Mouse (Mus musculus): ENCODE data around the gene Wsb1. TPM values are rescaled to one million over a fixed set of nuclear protein-coding genes. Genes with fewer than 3 reads are reported as not detected.
"Not testable (repeated sequence)": the region's sequence is repeated elsewhere in the genome, so short reads cannot be mapped to it uniquely, and the experiment has no call there.

The Wsb1 gene
- polyA plus RNA-seq (2015; fragmentation: Nextera tagmentation; extraction: Ambion mirVana): 38.0 and 44.7 TPM in 2 replicates

DNA sequence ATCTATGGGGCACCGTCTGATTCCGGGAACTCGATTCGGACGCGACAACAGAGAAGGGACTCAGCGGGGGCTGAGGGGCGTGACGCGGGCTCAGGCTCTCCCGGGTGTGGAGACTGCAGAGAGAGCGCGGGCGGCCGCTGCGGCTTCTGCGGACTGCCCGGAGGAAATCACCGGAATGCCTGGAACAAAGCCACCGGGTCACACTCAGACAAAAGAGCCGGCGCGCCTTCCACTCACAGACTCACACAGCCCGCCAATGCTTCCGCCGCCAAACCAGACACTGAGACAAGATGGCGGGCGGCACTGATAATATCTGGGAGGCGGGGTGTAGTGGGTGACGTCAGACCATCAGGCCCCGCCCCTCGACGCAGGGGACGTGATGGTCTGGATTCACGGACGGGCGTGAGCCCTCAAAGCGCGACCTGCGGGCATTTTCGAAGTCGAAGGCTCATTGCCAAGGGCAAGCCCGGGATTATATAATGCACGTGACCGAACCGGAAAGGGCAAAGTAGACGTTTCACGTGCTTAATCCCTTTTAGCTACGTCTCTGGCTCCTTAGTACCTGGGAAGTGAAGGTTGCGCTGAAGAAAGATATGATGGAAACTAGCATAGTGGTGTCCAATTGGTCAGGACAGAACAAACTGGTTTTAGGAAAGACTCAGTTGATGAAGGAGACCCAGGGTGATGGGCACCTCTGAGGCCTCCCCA lies at the start of gene Wsb1:
TSS of gene Wsb1 (minus strand) at position 281 of the 708 bp plus-strand sequence.
- Histone ChIP-seq H3K27ac (peak within 1 kb of the TSS; percentile 90), H3K27me3 (no peaks in the 10 kb centered on the region), H3K9me3 (replicated peaks) (no peaks in the 10 kb centered on the region), H3K4me1 (replicated peaks) (peaks cover 44% of the 10 kb centered on the region), H3K9ac (peak within 1 kb of the TSS; percentile 96), H3K4me3 (replicated peaks) (peak within 1 kb of the TSS; percentile 94), H3K4me2 (peak within 1 kb of the TSS; percentile 89), H3K36me3 (peaks cover 18% of the 10 kb centered on the region)
- 2% methylated on average over 50 of the region's 50 CpGs for WGBS (ENCODE audit: insufficient replicate concordance)
- DNase-seq (peak; percentile 86), ATAC-seq (ENCODE audit: low read depth) (peak; percentile 84)

DNA sequence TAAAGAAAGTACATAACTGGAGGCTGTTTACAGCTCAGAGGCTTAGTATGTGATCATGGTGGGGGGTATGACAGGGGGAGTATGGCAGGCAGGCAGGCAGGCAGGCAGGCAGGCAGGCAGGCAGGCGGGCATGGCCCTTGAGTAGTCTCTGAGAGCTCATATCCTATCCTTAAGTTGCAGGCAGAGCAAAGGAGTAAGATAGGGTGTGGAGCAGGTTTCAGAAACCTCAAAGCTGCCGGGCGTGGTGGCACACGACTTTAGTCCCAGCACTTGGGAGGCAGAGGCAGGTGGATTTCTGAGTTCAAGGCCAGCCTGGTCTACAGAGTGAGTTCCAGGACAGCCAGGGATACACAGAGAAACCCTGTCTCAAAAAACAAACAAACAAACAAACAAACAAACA lies 49.8 kb upstream of the Wsb1 start:
- not testable (repeated sequence) for H3K36me3 ChIP-seq; ATAC-seq (ENCODE audit: low read depth); DNase-seq; H3K9me3 ChIP-seq (replicated peaks); H3K4me2 ChIP-seq; H3K27me3 ChIP-seq; H3K27ac ChIP-seq; H3K9ac ChIP-seq; H3K4me3 ChIP-seq (replicated peaks)
- peaks cover 23% of the 10 kb centered on the region for H3K4me1 ChIP-seq (replicated peaks)
- WGBS (ENCODE audit: insufficient replicate concordance): 30% methylated on average over 4 of the region's 4 CpGs

DNA sequence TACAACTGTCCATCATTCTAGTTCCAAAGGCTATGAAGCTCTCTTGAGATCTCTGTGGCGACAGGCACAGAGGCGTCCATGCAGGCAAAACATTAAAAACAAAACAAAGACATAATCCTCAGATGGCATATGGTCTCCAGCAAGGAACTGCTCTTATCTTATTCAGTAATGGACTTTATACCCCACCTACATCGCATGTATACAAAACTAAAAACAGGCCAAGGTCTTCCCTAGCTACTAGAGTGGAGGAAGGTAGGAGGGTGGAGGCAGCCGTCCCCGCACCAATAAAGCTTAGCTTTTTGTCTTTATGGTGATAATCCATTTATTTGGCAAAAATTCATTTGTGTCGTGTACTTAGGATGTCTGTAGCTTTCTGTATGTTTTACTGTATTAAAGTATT lies 48.6 kb upstream of the Wsb1 start:
- whole genome bisulfite sequencing (ENCODE audit: insufficient replicate concordance): 72% methylated on average over 6 of the region's 6 CpGs
- ATAC-seq (ENCODE audit: low read depth): no peak

DNA sequence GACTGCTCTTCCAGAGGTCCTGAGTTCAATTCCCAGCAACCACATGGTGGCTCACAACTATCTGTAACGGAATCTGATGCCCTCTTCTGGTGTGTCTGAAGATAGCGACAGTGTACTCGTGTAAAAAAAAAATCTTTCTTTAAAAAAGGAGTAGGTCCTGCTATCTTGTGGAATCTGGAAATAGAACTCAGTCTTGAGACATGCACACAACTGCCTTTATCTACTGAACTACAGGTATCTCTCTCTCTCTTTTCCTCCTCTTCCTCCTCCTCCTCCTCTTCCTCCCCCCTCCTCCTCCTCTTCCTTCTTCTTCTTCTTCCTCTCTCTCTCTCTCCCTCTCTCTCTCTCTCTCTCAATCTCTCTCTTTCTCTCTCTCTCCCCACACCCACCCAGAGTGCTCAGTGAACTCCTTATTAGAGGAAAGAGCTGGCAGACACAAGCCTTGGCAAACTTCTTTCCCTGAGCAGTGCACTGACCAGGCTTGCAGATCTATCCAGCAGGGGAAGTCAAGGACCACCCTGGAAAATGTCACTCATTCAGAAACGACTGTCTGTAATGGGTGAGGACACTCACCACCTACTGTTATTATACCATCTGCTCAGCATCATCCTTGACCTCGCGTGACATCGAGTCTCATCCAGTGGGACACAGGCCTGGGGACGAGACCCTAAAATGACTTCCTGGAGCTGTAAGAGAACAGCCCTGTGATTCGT lies 45.4 kb upstream of the Wsb1 start:
- Histone ChIP-seq H3K27me3 (no peaks in the 10 kb centered on the region), H3K4me1 (replicated peaks) (no peaks in the 10 kb centered on the region), H3K27ac (no peak overlapping the region), H3K36me3 (no peaks in the 10 kb centered on the region), H3K9me3 (replicated peaks) (no peaks in the 10 kb centered on the region), H3K4me3 (replicated peaks) (no peak overlapping the region), H3K9ac (no peak overlapping the region), H3K4me2 (no peak overlapping the region)
- 65% methylated on average over 9 of the region's 9 CpGs for WGBS (ENCODE audit: insufficient replicate concordance)
- ATAC-seq (ENCODE audit: low read depth) (no peak), DNase-seq (no peak)

More for the DNA sequence above, 48.6 kb upstream of the Wsb1 start:
- Histone ChIP-seq H3K27ac (no peak overlapping the region), H3K4me3 (replicated peaks) (no peak overlapping the region), H3K4me2 (no peak overlapping the region), H3K36me3 (no peaks in the 10 kb centered on the region), H3K4me1 (replicated peaks) (peaks cover 22% of the 10 kb centered on the region), H3K9me3 (replicated peaks) (no peaks in the 10 kb centered on the region), H3K9ac (no peak overlapping the region), H3K27me3 (no peaks in the 10 kb centered on the region)
- DNase-seq: no peak

DNA sequence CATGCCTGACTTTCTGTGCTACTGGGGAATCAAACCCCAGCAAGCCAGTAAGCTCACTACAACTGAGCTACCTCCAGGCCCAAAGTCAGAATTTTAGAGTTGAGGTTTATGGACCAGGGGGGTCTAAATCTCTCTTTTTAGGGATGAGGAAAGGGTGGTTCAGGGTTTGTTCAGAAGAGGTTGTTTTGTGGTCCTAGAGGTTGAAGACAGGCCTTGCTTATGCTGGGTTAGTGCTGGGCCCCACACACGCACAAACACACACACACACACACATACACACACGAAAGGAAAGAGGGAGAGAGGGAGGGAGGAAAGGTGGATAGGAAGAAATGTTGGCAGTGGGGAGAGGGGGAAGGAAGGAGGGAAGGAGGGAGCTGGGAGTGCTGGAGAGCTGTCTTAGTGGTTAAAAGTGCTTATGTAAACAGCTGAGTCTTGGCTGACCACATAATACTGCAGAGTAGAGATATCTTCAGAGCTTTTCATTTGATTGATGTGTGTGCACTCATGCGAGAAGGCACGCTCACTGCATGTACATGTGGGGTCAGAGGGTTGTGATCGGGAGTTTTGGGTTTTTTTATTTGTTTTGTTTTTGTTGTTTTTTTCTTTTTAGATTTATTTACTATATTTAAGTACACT lies 42.5 kb upstream of the Wsb1 start, which contains the start of gene Gm9964:
TSS of gene Gm9964 (minus strand) at position 51 of the 636 bp plus-strand sequence.
- Histone ChIP-seq H3K9me3 (replicated peaks) (no peaks in the 10 kb centered on the region), H3K4me2 (no peak within 1 kb of the TSS), H3K36me3 (no peaks in the 10 kb centered on the region), H3K4me3 (replicated peaks) (no peak within 1 kb of the TSS), H3K27me3 (no peaks in the 10 kb centered on the region), H3K9ac (no peak within 1 kb of the TSS), H3K27ac (no peak within 1 kb of the TSS), H3K4me1 (replicated peaks) (no peaks in the 10 kb centered on the region)
- 32% methylated on average over 5 of the region's 5 CpGs for WGBS (ENCODE audit: insufficient replicate concordance)
- ATAC-seq (ENCODE audit: low read depth) (no peak), DNase-seq (no peak)

DNA sequence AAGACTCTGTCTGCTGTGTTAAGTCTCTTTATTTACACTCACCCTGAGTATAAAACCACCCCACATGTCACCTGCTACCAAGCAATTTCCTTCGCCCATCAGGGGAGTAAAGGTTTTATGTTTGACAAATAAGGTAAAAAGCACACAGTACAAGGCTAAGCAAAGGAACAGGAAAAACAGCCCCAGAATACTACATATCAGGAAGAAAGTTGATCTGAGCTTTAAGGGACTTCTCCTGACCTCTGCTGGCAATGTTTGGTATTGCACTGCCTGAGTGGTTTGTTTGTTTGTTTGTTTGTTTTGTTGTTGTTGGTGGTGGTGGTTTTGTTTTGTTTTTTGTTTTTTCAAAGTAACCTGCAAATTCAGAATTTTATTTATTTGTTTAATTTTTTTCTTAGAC lies 41.7 kb upstream of the Wsb1 start:
- no peaks in the 10 kb centered on the region for H3K36me3 ChIP-seq
- H3K4me1 ChIP-seq (replicated peaks): no peaks in the 10 kb centered on the region
- H3K4me2 ChIP-seq: no peak overlapping the region
- no peaks in the 10 kb centered on the region for H3K9me3 ChIP-seq (replicated peaks)
- H3K4me3 ChIP-seq (replicated peaks): no peak overlapping the region
- no peak overlapping the region for H3K27ac ChIP-seq
- ATAC-seq (ENCODE audit: low read depth): no peak
- DNase-seq: no peak
- no peak overlapping the region for H3K9ac ChIP-seq
- H3K27me3 ChIP-seq: no peaks in the 10 kb centered on the region
- WGBS (ENCODE audit: insufficient replicate concordance): 15% methylated on average over 1 of the region's 1 CpGs

DNA sequence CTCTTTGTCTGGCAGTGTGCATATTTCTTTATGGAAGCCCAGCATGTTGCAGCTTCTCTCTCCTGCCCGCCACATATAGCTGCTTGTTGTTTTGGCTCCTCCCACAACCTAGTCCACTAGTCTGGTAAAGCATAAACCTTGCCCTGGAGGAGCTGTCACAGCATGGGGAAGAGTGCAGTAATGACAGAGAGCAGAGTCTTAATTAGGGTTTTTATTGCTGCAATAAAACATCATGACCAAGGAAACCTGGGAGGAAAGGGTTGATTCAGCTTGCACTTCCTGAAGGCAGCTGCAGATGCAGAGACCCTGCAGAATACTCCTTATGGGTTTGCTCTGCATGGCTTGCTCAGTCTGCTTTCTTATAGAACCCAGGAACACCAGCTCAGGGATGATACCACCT lies 39.5 kb upstream of the Wsb1 start:
- H3K27me3 ChIP-seq: no peaks in the 10 kb centered on the region
- no peak overlapping the region for H3K9ac ChIP-seq
- ATAC-seq (ENCODE audit: low read depth) (no peak), DNase-seq (no peak)
- H3K4me1 ChIP-seq (replicated peaks): no peaks in the 10 kb centered on the region
- no peak overlapping the region for H3K4me2 ChIP-seq
- no peaks in the 10 kb centered on the region for H3K9me3 ChIP-seq (replicated peaks)
- no peaks in the 10 kb centered on the region for H3K36me3 ChIP-seq
- no peak overlapping the region for H3K4me3 ChIP-seq (replicated peaks)
- no peak overlapping the region for H3K27ac ChIP-seq
- 38% methylated on average over 1 of the region's 1 CpGs for WGBS (ENCODE audit: insufficient replicate concordance)

DNA sequence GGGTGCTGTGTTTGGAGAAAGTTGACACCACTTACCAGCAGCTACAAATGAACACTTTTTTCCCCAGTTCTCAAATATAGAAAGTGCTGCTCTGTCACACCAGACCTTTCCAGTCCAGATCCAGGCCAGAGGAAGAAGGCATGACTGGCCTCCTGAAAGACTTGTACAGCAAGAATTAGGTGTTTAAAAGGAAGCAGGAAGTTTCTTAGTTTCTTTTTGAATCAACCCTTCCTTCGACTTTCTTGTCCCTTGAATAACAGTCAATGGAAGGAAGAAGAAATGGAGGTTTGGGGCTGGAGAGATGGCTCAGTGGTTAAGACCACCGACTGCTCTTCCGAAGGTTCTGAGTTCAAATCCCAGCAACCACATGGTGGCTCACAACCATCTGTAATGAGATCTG lies 38.6 kb upstream of the Wsb1 start:
- no peak overlapping the region for H3K27ac ChIP-seq
- H3K9ac ChIP-seq: no peak overlapping the region
- WGBS (ENCODE audit: insufficient replicate concordance): 69% methylated on average over 3 of the region's 3 CpGs
- H3K9me3 ChIP-seq (replicated peaks): no peaks in the 10 kb centered on the region
- H3K4me2 ChIP-seq: no peak overlapping the region
- no peaks in the 10 kb centered on the region for H3K36me3 ChIP-seq
- H3K4me1 ChIP-seq (replicated peaks): peaks cover 2% of the 10 kb centered on the region; the same call in 1 of the 2 replicates
- DNase-seq (no peak), ATAC-seq (ENCODE audit: low read depth) (no peak)
- no peaks in the 10 kb centered on the region for H3K27me3 ChIP-seq
- no peak overlapping the region for H3K4me3 ChIP-seq (replicated peaks)

DNA sequence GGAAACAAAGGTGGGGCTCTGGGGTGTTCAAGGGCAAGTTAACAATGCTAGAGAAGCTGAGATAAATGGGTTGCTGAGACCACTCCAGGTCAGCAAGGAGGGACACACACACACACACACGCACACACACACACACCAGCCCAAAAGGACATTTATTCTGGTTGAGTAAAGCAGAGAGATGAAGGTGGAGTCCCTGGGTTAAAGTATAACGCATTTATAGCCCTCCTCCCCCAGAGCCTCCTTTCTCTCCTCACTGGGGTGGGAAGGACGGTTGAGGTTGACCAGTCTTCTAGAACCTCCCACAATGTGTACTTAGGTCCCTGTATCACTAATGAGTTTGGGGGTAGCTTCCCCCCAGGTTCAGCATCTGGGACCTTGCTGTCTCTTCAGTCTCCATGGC lies 37.7 kb upstream of the Wsb1 start:
- Histone ChIP-seq H3K9ac (no peak overlapping the region), H3K4me1 (replicated peaks) (peaks cover 11% of the 10 kb centered on the region), H3K4me2 (no peak overlapping the region), H3K27me3 (no peaks in the 10 kb centered on the region), H3K36me3 (no peaks in the 10 kb centered on the region), H3K9me3 (replicated peaks) (no peaks in the 10 kb centered on the region), H3K4me3 (replicated peaks) (no peak overlapping the region), H3K27ac (no peak overlapping the region)
- DNase-seq: no peak
- WGBS (ENCODE audit: insufficient replicate concordance): 57% methylated on average over 3 of the region's 3 CpGs
- ATAC-seq (ENCODE audit: low read depth): no peak

DNA sequence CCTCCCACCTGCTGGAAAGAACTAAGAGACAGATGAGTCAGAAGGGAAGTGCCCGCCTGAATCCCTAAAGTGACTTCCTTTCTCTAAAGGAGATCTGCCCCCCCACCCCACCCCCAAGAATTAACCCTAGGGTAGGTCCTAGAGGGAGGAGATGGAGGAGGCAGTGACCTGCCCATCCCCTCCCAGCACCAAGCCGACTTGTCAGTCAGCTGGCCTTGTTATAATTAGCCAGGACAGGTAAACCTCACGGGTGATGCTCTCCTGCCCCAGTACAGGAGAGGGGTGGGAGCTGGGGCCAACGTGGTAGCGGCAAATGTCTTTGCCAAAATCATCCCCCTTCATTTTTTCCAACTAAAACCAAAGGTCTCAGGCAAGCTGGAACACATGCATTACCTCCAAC lies 37.2 kb upstream of the Wsb1 start:
- Histone ChIP-seq H3K9me3 (replicated peaks) (no peaks in the 10 kb centered on the region), H3K4me2 (no peak overlapping the region), H3K27ac (no peak overlapping the region), H3K36me3 (no peaks in the 10 kb centered on the region), H3K27me3 (no peaks in the 10 kb centered on the region), H3K9ac (no peak overlapping the region), H3K4me1 (replicated peaks) (peaks cover 16% of the 10 kb centered on the region), H3K4me3 (replicated peaks) (no peak overlapping the region)
- WGBS (ENCODE audit: insufficient replicate concordance): 43% methylated on average over 5 of the region's 5 CpGs
- DNase-seq (no peak), ATAC-seq (ENCODE audit: low read depth) (no peak)

DNA sequence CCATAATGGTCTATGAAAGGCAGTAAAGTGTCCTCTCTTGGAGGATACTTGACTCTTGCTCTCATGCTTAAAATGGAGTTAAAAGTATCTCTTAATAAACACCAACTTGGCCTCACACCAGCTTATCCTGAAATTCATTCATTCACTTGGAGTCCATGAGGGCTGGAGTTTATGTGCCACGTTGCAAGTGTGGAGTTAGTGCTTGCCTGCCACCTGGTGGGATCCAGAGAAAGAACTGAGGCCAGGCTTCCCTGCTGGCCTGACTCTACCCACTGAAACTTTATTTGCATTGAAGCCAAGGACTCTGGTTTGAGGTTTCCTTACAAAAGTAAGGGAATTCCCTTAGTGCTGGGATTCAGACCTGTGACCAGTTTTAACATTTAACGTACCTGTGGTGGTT lies 36.0 kb upstream of the Wsb1 start:
- DNase-seq: no peak
- ATAC-seq (ENCODE audit: low read depth): no peak
- Histone ChIP-seq H3K36me3 (no peaks in the 10 kb centered on the region), H3K27ac (no peak overlapping the region), H3K9me3 (replicated peaks) (no peaks in the 10 kb centered on the region), H3K27me3 (no peaks in the 10 kb centered on the region), H3K4me2 (no peak overlapping the region), H3K4me3 (replicated peaks) (no peak overlapping the region), H3K9ac (no peak overlapping the region), H3K4me1 (replicated peaks) (peaks cover 27% of the 10 kb centered on the region)
- 39% methylated on average over 2 of the region's 2 CpGs for WGBS (ENCODE audit: insufficient replicate concordance)
